Mouse (Mus musculus) thymus, postnatal 14 days (tissue): ENCODE data around the gene Tmem189.

ENCODE experiments used
- DNase-seq: peaks from one replicate; pipeline ENCODE4 v3.0.0; 2021

Tmem189 gene

DNA sequence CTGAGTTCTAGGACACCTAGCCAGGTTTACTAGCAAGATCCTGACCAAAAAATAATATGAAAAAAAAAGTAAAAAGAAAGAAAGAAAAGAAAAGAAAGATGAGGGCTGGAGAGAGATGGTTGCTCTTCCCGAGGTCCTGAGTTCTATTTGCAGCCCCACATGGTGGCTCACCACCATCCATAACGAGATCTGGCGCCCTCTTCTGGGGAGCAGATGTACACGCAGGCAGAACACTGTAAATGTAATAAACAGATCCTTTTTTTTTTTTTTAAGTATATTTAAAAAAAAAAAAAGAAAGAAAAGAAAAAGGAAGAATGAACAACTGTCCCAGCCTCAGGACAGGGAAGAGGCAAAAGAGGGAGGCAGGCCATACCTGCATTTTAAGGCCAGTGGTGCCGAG is 11.0 kb downstream of the Tmem189 start:
- DNase-seq = peak; percentile 48

DNA sequence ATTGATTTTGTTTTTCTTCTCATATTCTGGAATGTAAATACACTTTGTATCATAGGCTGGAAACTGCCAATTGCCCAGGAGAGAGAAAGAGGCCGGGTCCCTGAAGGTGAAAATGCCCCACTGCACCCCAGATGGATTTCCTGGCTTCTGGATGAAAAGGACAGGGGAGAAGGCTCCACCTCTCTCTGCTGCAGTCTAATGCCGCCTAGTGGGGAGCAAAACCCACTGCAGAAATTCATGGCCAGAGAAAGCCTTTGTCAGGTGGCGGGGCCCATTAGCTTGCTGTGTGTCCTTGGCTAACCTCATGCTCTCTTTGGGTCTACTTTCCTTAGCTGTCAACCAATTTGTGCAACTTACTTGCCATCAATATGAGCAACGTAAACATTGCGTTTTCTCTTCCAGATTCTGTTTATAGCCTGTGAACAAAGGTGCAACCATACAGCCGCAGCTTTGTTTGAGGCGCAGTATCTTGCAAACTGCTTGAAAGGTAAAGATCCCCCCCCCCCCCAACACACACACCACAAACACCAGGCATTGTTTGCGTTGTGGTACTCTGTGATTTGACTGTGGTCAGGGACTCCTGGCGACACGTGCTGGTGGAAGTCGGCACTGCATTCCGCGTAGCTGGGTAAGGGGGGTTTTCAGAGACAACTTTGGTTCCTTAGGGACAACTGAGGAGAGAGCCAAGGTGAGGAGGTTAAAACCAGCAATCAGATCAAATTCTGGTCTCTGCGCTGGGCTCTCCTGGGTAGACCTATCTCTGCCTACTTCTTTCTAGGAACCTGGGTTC is 14.3 kb downstream of the Tmem189 start:
- peak; percentile 60 for DNase-seq

DNA sequence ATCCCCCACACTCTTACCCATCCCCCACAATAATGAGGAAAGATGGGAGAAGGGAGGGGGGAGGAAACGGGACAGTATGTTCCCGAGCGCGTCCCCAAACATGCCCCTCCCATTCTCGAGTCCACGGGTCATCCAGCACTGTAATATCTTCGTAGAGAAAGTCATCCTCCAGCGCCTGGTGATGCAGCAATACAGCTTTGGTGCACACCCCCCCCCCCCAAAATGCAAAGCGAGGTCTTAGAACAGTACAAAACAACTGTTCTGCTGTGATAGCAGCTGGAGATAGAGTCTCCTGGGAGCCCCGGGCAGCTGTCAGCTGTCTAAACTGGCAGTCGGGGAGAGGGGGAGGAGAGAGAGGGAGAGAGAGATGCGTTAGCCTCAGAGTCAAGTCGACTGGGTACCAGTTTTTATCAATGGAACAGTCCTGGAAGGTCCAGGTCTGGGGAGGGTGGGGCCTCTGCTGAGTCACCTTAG is 17.4 kb downstream of the Tmem189 start:
- peak; percentile 49 for DNase-seq

DNA sequence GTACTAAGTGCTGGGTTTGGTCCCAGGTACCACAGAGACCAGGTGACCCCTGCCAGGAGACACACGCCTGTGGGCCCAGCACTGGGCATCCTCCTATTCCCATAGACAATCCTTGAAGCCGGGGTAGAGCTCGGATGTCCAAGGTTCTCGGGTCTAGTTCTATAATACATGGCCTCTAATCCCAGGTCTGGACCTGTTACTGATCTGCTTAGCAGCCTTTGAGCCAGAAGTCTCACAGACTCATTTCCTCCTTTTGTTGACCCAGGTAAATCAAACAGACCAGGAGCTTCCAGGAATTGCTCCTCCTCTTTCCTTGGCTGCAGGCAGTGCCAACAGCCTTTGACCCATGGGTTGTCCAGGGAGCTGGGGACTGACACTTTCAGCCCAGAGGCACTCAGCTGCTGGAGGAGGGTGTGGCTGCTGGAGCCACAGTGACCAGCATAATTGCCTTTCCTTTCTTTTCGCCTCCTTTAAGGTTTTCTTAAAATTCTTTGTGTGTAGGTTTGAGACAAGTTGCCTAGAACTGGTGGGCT is 18.5 kb downstream of the Tmem189 start:
- DNase-seq = no peak

DNA sequence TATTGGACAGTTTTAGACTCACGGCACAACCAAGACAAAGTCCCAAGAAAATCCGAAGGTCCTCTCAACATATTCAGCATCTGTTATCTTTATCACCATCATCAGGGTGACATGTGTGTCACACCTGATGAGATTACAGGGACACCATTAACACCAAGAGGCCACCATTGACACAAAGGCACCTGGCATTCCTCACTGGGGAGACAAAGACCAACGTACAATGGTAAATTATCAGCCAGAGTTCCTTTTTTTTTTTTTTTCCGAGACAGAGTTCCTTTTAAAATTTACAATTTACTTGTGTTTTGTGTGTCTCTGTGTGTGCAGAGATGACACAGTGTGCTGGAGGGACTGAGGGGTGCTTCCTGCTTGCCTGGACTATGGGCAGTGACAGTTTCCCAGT is 20.2 kb downstream of the Tmem189 start:
- no peak for DNase-seq

DNA sequence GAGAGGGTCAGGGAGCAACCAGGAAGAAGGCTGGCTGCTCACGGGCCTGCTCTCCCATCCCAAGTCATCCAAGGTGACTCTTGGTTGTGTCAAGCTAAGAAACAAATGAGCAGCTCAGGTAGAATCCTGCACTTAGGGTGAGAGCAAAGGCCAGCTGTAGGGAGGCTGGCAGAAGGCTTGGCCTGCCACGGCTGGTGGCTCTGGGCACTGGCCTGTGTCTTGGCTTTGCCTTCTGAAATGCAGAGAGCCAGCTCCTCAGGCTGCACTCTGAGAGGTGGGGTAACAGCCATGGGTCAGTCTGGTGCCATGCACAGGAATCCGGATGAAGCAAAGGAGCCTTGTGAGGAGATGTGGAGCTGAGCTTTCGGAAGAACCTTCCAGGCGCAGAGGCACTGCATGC is 21.2 kb downstream of the Tmem189 start:
- DNase-seq = no peak

DNA sequence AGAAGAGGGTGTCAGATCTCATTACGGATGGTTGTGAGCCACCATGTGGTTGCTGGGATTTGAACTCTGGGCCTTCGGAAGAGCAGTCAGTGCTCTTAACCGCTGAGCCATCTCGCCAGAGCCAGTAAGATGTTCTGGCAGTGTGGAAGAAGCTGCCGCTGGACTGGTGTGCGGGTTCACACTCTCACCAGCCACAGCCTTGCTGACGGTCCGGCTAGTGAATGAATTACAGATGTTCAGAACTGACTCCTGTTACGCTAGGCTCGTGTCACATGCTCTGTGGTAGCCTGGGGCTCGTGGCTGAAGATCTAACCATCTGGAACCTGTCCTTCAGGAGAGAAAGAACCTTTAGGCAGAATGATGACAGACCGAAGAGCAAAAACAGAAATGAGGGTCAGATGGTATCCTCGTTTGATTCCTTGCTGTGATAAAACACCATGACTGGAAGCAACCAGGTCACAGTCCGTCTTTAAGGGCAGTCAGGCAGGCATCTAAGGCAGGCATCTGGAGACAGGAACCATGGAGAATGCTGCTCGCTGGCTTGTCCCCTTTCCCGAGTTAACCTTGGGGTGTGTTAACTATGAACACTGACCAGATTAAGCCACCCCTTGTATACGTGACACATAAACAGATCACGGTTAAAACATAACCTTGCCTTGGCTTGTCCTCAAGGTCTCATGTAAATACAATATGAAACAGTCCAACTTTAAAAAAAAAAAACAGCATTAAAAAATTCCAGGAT is 23.5 kb downstream of the Tmem189 start:
- DNase-seq = no peak

DNA sequence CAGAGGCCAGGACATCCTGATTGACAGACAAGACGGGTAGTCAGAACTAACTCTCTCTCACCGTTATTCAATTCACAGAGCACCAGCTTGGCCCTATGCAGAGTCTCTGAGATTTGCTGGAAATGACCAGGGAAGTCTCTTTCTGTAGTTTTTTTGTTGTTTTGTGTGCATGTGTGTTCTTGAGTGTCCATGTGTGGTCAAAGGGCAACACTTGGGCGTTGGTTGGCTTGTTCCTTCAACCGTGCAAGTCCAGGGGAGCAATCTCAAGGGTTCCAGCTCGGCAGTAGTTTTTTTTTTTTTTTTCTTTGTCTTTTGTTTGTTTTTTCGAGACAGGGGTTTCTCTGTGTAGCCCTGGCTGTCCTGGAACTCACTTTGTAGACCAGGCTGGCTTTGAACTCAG is 26.9 kb downstream of the Tmem189 start:
- no peak for DNase-seq

DNA sequence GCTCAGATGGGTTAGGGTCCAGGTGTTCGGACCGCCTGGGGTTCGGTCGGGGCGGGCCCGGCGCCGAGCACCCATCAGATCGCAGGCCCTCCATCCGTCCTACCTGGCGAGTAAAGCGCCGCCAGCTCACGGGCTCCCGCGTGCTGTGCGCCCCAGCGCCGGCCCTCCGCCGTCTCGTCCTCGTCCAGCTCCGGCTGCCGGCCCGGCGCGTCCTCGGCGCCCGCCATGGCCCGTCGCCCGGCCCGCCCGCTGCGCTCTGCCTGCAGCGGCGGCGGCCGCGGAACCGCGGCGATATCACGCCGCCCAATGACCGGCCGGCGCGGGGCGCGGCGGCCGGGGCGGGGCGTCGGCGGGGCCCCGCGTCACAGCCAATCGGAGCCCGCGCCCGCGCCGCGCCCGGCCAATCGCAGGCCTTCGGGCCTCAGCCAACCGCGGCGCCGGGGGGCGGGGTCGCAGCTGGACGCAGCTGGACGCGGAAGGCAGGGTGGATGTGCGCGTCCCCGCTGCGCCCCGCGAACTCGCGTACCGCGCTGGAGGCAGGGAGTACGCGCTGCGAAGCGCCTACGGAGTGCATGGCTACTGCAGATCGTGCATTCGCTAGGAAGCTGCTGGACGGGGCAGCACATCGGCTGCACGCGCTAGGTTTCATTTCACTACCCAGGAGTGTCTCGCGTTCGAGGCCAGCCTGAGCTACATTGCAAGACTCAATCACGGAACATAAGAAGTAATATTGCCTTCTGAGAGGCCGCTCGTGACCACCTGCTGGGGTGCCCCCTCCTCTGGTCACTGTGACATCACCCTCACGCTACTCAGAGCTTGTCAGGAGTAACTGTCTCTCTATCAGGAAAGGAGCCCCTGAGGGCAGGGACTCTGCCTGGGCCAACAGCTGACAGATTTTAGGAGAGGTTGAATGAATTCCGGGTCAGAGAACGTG is 28.1 kb downstream of the Tmem189 start, which contains the start of gene Gm20431:
TSS of gene Gm20431 (minus strand) at position 227 of the 934 bp plus-strand sequence.
- peak; percentile 97 for DNase-seq

DNA sequence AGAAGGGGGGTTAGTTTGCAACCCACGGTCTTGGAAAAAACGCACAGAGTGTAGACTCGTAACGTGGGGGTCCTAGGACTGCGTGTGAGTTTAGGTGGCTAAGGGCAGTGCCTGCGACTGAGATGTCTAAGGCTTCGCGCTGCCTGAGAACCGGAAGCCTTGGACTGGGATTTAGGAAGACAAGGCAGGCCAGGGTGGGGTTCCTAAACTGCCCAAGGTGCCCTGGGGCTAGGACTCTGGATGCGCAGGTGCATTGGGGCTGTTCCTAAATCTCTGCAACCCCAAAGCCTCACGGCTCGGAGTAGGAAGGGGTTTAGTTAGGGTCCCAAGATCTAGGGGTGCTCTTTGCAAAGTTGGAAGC is 29.0 kb downstream of the Tmem189 start:
- peak; percentile 34 for DNase-seq

DNA sequence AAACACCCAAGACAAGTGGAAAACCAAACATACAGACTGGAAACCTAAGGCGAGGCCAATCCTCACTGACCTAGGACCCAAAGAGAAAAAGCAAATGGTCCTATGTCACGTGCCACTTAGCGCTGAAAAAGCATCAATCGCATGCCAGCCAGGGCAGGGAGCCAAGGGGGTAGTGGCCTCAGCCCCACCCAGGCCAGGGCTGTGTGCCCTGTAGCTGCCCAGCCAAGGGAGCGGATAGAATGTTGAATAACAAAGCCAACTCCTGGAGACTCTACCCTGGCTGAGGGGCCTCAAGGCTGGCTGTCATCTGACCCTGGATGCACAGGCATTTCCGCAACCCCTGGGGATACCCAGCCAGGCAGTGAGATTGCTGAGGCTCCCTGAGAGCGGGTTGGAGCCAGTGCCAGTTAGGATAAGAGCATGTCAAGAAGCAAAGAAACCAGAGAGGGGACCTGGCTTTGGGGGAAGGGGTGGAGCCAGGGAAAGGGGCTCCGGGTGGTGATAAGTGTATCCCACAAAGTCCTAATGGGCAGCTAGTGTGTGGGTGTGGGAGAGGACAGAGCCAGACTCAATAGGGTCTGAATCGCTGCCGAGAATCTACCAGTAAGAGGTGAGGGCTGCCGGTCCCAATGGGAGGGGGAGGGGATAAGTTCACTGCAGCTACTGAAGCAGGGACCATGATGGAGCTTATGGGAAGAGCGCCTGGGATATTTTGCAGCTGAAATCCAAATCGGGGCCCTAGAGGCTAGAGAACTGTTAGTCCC is 29.6 kb downstream of the Tmem189 start:
- DNase-seq = peak; percentile 36

DNA sequence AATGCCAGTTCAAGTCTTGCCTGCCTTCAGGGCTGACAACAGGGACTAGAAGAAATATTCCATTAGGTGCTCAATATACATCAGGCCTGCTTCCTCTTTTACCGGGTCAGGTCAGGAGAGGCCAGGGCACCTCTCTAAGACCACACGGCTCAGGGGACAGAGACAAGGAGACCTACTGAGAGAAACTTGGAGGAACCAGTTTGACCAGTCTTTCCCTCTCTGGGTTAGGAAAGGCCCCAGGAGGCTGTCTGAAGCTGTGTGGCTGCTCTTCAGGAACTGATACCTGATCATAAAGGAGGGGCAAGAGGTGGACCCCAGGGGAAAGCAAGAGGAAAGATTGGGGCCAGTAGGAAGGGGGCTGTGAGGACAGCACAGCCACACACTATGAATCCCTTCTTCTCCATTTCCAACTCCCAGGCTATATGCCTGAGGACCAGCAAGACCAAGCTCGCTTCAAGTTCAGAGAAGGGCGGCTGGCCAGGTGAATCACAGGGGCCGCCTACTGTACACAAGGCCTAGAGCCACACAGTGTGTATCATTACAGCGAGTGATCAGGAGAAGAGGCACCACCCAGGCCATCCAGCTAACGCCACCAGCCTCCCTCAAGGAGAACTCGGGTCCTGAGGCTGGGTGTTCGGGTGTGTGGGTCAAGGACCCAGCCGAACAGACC is 30.3 kb downstream of the Tmem189 start:
- DNase-seq = no peak

DNA sequence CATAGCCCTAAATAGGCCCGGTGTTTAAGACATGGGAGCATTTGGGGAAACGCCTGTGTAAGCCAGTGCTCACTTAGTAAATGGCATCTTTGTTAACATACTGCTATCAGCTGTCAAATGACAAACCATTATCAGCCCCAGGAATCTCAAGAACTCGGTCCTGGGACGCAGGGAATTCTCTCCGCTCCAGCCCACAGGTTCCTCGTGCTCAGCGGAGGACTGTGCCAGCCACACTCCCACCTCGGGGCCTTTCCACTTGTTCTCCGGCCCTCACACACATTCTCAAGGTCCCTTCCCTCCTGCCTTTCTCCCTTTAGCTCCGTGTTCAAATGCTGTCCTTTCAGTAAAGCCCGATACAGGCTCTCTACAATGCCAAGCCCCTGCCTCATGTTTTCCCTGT is 30.9 kb downstream of the Tmem189 start:
- no peak for DNase-seq

DNA sequence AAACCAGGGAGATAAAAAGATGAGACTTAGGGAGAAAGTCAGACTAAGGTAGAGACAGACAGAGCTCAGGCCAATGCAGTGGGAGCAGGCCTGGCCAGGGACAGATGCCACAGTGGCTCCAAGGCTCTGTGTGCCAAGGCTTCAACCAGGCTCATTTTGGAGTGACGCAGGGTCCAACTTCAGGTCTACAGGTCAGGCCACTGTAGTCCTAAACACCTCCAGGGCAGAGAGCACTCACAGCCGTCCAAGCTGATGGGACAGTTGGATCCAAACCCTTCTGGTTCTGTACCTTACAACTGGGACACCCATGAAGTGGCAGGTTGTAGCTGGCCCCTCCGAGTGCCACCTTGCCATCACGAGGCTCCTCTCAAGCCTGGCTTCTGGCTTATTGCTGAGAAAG is 31.6 kb downstream of the Tmem189 start:
- DNase-seq = no peak

DNA sequence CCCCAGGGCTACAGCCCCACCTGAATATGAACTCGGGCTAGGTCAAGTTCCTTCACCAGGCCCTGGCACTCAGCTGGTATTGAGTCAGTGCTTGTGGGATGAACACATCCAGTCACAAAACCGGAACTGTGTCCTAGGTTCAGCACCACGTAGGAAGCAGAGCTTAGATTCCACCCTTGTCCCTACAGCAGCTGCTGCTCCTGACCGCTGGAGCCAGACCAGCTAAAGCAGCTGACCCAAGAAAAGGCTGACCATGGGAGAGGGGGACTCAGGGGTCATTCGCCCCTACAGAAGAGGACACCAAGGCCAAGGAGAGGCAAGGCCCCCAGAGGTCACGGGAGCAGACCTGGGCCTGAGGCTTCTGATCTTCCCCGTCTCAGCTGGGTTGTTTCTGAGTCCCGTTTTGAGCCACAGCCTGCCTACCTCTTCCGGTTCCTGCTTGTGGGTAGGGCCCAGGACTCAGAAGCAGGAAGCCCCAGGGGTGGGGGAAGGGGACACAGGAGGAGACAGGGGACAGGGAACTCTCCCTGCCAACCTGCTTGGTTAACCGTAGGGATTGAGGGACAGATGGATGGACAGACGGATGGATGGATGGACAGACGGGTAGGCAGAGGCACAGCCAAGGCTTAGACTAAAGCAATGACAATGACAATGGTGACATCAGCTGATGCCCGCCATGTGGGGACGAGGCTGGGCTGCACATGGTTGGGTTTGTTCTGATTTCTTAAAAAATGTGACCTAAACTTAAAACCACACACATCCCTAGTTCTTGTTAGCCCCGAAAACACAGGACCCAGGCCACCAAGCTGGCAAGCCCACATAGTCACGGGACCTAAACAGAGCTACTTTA is 32.8 kb downstream of the Tmem189 start:
- peak; percentile 93 for DNase-seq

DNA sequence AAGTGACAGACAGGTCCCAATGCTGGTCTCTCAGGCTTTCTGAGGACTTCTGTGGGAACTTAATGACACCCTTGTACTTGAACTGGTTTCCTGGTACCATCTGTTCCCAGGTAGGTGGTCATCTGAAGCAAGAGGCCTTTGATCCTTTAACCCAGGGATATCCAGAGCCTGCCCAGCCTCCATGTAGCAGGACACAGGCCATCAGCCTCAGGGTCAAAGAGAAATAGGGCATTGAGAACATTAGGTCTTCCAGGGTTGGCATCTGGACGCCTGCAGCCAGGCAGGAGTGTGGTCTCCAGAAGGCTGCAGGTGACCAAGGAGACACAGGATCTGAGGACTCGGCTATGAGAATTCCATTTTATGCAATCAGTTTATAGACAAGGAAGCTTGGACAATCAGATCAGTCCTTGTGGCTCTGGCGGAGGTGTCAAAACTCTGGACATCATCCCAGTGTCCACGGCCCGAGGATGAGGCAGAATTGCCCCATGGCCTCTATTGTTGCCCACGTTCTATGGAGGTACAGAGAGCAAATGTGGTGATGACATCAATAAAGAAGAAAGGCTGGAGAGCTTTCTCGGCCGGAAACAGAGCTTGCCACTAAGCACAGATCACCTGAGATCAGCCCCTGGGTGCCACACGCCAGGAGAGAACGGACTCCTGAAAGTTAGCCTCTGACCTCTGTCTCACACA is 34.6 kb downstream of the Tmem189 start:
- no peak for DNase-seq

DNA sequence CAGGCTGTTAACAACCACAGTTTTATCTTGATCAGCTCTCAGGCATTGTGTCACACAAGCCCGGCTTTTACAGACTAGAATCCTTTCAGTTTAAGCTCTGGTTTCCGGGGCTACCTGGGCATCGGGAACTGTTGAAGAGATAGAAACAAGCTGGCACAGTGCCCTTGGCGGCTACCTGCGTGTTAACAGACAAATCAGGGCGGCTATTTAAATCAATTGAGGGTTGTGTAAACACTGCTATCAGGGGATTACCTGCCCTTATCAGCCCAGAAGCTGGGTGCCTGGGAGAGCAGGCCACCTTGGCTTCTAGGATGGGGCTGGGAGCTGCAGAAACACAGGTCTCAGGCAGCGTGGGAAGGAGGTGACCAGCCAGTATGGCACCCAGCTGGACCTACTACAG is 36.9 kb downstream of the Tmem189 start:
- DNase-seq = no peak

DNA sequence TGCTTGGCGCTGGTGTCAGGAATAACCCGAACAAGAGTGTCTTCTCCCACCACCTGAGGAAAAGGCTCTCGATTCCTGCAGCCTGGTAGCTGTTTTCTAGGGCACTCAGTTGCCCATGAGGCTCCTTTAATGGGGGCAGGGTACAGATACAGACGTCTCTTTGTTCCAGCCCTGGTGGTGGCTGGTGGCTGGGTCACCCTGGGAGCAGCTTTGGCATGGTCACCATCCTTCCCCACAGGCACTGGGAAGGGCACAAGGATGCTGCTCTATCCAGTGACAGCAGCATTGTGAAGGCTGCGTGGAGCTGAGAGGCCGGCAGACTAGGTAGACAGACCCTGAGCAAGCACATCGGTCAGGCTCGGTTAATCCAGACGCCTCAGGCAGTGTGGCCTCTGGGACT is 38.0 kb downstream of the Tmem189 start:
- DNase-seq = no peak

DNA sequence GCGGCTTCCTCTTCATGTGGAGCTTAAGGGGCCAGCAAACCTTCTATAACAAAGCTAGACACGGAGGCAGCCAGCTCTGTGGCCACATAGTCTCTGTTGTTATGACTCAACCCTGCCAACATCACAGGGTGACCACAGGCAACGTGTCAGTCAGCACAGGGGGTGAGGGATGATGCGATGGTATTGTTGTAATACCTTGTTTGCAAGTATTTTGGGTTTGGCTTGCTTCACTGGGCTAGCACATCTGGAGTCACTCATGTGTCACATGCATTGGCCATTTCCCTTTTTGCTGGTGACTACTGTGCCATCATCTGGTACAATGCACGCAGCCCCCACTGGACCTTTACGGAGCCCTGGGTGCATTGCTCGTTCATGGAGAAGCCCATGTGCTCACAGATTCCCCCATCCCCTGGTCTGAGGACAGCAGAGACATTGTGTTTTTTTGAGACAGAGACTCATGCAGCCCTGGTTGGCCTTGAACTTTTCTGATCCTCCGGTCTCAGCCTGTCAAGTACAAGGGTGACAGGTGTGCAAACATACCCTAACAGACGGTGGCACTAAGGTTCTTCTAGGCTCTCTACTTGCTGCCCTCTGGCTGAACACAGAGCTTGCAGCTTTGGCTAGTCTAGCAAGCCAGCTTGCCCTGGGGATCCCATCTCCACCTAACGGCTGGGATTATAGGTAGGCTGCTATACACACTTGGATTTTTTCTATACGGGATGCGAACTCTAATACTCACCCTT is 40.2 kb downstream of the Tmem189 start:
- no peak for DNase-seq
